Mouse (Mus musculus) CH12.LX (cell line): ENCODE measurements around the gene 9130213A22Rik.

Experiments
- CTCF ChIP-seq, 2 experiments: IDR thresholded peaks in 1 of 2; conservative IDR thresholded peaks in 1 of 2; 2 replicates each; pipeline ENCODE4 v1.5.1; 2011 to 2012; ENCODE audit warnings: low read depth in 2 of 2, low read length in 2 of 2, improper control_type of control experiment in 1 of 2, inconsistent platforms in 1 of 2, mild to moderate bottlenecking in 1 of 2, moderate library complexity in 1 of 2
- POLR2A ChIP-seq: IDR thresholded peaks from 2 replicates; pipeline ENCODE4 v1.6.1; 2011; ENCODE audit warnings: low read depth, mild to moderate bottlenecking, improper control_type of control experiment, low read length
- RAD21 ChIP-seq: IDR thresholded peaks from 2 replicates; pipeline ENCODE4 v1.6.1; 2011; ENCODE audit warnings: low read depth, mild to moderate bottlenecking, low read length, improper control_type of control experiment, moderate library complexity

DNA sequence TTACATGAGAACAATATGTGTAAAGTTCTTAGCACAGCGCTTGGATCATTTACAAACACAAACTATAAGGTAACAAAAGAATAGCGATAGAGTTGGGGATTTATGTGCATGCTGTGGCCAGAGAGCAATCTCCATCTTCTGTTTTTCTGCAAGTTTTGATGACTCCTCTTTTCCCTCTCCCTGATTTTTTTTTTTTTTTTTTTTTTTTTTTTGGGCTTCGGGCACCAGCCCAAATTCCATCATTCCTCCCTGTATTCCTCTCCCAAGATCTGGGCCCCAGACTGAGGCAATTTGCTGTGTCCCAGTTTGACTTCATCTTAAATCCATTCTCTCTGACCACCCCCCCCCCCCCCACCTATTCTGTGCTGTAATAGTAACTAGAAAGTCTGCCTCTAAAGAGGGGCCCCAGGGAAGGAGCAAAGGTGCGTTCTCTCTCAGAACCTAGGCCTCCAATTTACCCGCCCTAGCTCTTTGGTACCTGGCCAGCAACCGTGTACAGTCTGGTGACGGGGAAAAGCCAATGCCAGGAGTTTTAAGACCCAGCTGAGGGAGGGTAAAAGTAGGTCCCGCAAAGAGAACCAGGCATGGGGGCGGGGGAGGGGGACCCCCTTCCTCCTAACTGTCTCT lies 25.9 kb downstream of the 9130213A22Rik start:
- TF ChIP-seq RAD21 (no peak), CTCF (conservative IDR thresholded peaks at IDR 0.05 in 1 of 2, IDR thresholded peaks at IDR 0.05 in 1 of 2; ENCODE audit: low read depth in 2 of 2, low read length in 2 of 2) (no peak), POLR2A (no peak)
